Mouse (Mus musculus): ENCODE measurements around the gene Kin. TPM values are rescaled to one million over a fixed set of nuclear protein-coding genes. Genes with fewer than 3 reads are reported as not detected.

Kin gene
- polyA plus RNA-seq, 1 experiment from 2014 or later, result 46.7 TPM

Other genes starting within 250 kb of the Kin start
- not detected in 2 replicates for gene 4930412O13Rik, start 199.3 kb upstream of the Kin start, polyA plus RNA-seq (2015; fragmentation: Nextera tagmentation; extraction: Ambion mirVana)
- gene 9230102O04Rik, start 191.1 kb upstream of the Kin start, polyA plus RNA-seq (2015; fragmentation: Nextera tagmentation; extraction: Ambion mirVana), result not detected in 2 replicates
- 1.4 and 3.3 TPM in 2 replicates for gene Gata3, start 190.6 kb upstream of the Kin start, polyA plus RNA-seq (2015; fragmentation: Nextera tagmentation; extraction: Ambion mirVana)
- gene Taf3, start 32.0 kb upstream of the Kin start, polyA plus RNA-seq (2015; fragmentation: Nextera tagmentation; extraction: Ambion mirVana), result 17.7 and 17.9 TPM in 2 replicates
- 536 and 564 TPM in 2 replicates for gene Atp5c1, start 83 bp upstream of the Kin start, polyA plus RNA-seq (2015; fragmentation: Nextera tagmentation; extraction: Ambion mirVana)
- 0.41 and 0.53 TPM in 2 replicates for gene Itih2, start 50.8 kb downstream of the Kin start, polyA plus RNA-seq (2015; fragmentation: Nextera tagmentation; extraction: Ambion mirVana)
- 2.0 and 2.4 TPM in 2 replicates for gene Itih5, start 73.0 kb downstream of the Kin start, polyA plus RNA-seq (2015; fragmentation: Nextera tagmentation; extraction: Ambion mirVana)

All from forebrain, embryonic 13.5 days (tissue).